Mouse (Mus musculus) thymus, postnatal 14 days (tissue): Measurements from ENCODE around the gene Dhrs9.

Source experiments
- DNase-seq: peaks from one replicate; pipeline ENCODE4 v3.0.0; 2021

The Dhrs9 gene

GRCm38 (mm10) chr2:69424829-69425228 is 44.6 kb downstream of the Dhrs9 start:
- no peak for DNase-seq

- no peak for DNase-seq
These were observed 45.8 kb downstream of the Dhrs9 start for GRCm38 (mm10) chr2:69426081-69426480.

DNA sequence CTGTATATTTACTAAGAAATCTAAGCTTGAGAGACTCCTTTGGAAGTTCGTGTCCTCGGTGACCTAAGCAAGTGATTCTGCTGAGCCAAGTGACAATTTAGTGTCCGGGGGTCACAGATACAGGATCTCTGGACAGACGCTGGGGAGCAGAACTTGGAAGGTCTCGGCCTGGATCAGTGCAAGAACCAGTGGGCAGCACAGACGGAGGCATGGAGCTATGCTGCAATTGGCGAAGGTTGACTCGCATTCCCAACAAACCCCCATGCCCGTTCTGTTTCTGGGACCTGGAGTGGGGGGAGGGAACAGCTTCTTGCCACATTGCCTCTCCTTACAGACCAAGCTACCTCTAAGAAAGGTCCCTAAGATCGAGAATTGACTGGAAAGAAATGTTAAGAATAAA is 46.9 kb downstream of the Dhrs9 start:
- DNase-seq: no peak

- DNase-seq: peak; percentile 58
These were observed 47.9 kb downstream of the Dhrs9 start for GRCm38 (mm10) chr2:69428116-69428515.

DNA sequence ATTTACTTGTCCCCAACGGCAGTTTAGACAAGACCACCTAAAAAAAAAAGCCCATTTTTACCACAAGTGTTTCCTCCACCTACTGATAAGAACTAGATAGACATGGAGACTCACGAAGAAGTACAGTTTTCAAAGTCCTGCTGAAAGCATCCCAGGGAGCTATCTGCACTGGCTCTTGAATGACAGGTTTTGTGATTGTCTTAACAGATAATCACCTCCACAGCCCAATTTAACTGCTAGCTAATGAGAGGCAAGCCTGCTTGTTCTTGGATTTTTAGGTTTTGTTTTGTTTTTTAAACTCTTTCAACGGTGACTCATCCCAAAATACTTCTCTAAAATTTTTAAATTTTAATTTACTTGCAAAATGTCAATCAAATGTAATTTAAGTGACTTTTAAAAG is 61.4 kb downstream of the Dhrs9 start:
- DNase-seq: no peak

GRCm38 (mm10) chr2:69445896-69446472 is 65.7 kb downstream of the Dhrs9 start:
- DNase-seq: no peak

GRCm38 (mm10) chr2:69448581-69448980 is 68.3 kb downstream of the Dhrs9 start:
- no peak for DNase-seq

- DNase-seq: no peak
These were observed 70.9 kb downstream of the Dhrs9 start for GRCm38 (mm10) chr2:69451128-69451527.
